12 mouse cellular contexts compared by ENCODE assay signal in genomic region chr5:90884628-90885242, GRCm38 (mm10). TPM values are rescaled to one million over a fixed set of nuclear protein-coding genes. Genes with fewer than 3 reads are reported as not detected.
DNase-seq lines count a peak whose midpoint lies in the region; ATAC-seq and TF ChIP-seq lines count a peak whose summit lies in the region.
"Had no signal": no experiment of that assay in that cellular context is flagged by ENCODE, and none has a peak within 500 bp of the region (broad histone marks: within the 10 kb centered on the region; RNA-seq: fewer than 3 reads in every experiment).

No protein-coding gene starts in this region.

- TF ChIP-seq CTCF in liver, adult 2 months (IDR thresholded peaks at IDR 0.05; ENCODE audit: low read depth, low read length): no peak
- TF ChIP-seq CTCF in lung, postnatal 0 days (IDR thresholded peaks at IDR 0.05): no peak

- no peak overlapping the region for H3K9ac ChIP-seq in liver, adult 2 months (ENCODE audit: low read depth, low read length)
- H3K9ac ChIP-seq in liver, embryonic 12.5 days: no peak overlapping the region
- no peak overlapping the region for H3K9ac ChIP-seq in lung, postnatal 0 days (replicated peaks; ENCODE audit: low read depth)
- H3K9ac ChIP-seq: embryonic facial prominence, embryonic 13.5 days had no signal

- 19% methylated on average over 2 of the region's 2 CpGs for WGBS in liver, adult 2 months
- WGBS in liver, embryonic 12.5 days (ENCODE audit: insufficient replicate concordance): 43% methylated on average over 2 of the region's 2 CpGs
- WGBS in lung, postnatal 0 days: 34% methylated on average over 2 of the region's 2 CpGs

- intact Hi-C loops in left cerebral cortex, postnatal 10 days (cut with DNase I): no loop called here

- no peak for TF ChIP-seq POLR2A in liver, adult 2 months (IDR thresholded peaks at IDR 0.05; ENCODE audit: extremely low read depth, insufficient read depth, low read length)

- ATAC-seq in liver, embryonic 12.5 days: no peak
- ATAC-seq in common myeloid progenitor, adult 5-6 weeks (replicated peaks; ENCODE audit: low read depth, poor library complexity, severe bottlenecking): peak; percentile 60
- ATAC-seq in lung, postnatal 0 days: peak; percentile 32; the same call in 1 of the 2 replicates

- no peaks in the 10 kb centered on the region for H3K36me3 ChIP-seq in liver, adult 2 months (ENCODE audit: control insufficient read depth, insufficient read depth, low read length)
- H3K36me3 ChIP-seq in liver, embryonic 12.5 days: no peaks in the 10 kb centered on the region
- no peaks in the 10 kb centered on the region for H3K36me3 ChIP-seq in lung, postnatal 0 days (ENCODE audit: insufficient read depth, low read length)
- H3K36me3 ChIP-seq: embryonic facial prominence, embryonic 13.5 days had no signal

- TF ChIP-seq EP300 in lung, postnatal 0 days (IDR thresholded peaks at IDR 0.05): no peak

- DNase-seq in cerebellum, postnatal 25 days: peak; percentile 33 to 47
- DNase-seq in cerebellum, postnatal 4 days (ENCODE audit: low spot score in 2 of 2): no peak
- peak; percentile 94 for DNase-seq in liver, adult 2 months (ENCODE audit: extremely low read depth, low read depth, low spot score)
- peak; percentile 54 for DNase-seq in lung, postnatal 0 days (ENCODE audit: low spot score)
- no peak for DNase-seq in thymus, postnatal 4 days
- DNase-seq in left cerebral cortex, postnatal 10 days (ENCODE audit: extremely low spot score in 1 of 2, low spot score in 2 of 2): no peak
- DNase-seq: gastrocnemius, postnatal 25 days had no signal

- no peak overlapping the region for H3K4me3 ChIP-seq in liver, adult 2 months (ENCODE audit: insufficient read depth, low read depth, low read length)
- no peak overlapping the region for H3K4me3 ChIP-seq in liver, embryonic 12.5 days
- no peak overlapping the region for H3K4me3 ChIP-seq in lung, postnatal 0 days (ENCODE audit: low read depth, low read length)
- H3K4me3 ChIP-seq: embryonic facial prominence, embryonic 13.5 days; layer of hippocampus, adult 2 months had no signal

- H3K79me2 ChIP-seq in liver, adult 2 months (ENCODE audit: control insufficient read depth, insufficient read depth, low read length): no peaks in the 10 kb centered on the region

- no peaks in the 10 kb centered on the region for H3K27me3 ChIP-seq in liver, adult 2 months (ENCODE audit: control insufficient read depth, insufficient read depth, low read length)
- no peaks in the 10 kb centered on the region for H3K27me3 ChIP-seq in liver, embryonic 12.5 days (replicated peaks)
- H3K27me3 ChIP-seq in lung, postnatal 0 days (replicated peaks; ENCODE audit: insufficient read depth, low read length): no peaks in the 10 kb centered on the region

- H3K27ac ChIP-seq in liver, adult 2 months (replicated peaks; ENCODE audit: insufficient read depth, low read depth, low read length): peak overlapping the region; percentile 53; the same call in 1 of the 2 replicates
- H3K27ac ChIP-seq in liver, embryonic 12.5 days: no peak overlapping the region
- H3K27ac ChIP-seq in lung, postnatal 0 days (ENCODE audit: low read length): no peak overlapping the region
- H3K27ac ChIP-seq: embryonic facial prominence, embryonic 13.5 days; layer of hippocampus, adult 2 months; macrophage had no signal

- peaks cover 10% of the 10 kb centered on the region for H3K4me1 ChIP-seq in liver, adult 2 months (ENCODE audit: control insufficient read depth, insufficient read depth, low read length)
- H3K4me1 ChIP-seq in liver, embryonic 12.5 days: no peaks in the 10 kb centered on the region
- no peaks in the 10 kb centered on the region; the same call in 1 of the 2 replicates for H3K4me1 ChIP-seq in lung, postnatal 0 days (ENCODE audit: insufficient read depth, low read depth, low read length)

- no peaks in the 10 kb centered on the region for H3K9me3 ChIP-seq in liver, embryonic 12.5 days (replicated peaks)
- H3K9me3 ChIP-seq in lung, postnatal 0 days (ENCODE audit: low read length): no peaks in the 10 kb centered on the region
- H3K9me3 ChIP-seq: embryonic facial prominence, embryonic 13.5 days had no signal

- H3K4me2 ChIP-seq in liver, embryonic 12.5 days: no peak overlapping the region
- no peak overlapping the region for H3K4me2 ChIP-seq in lung, postnatal 0 days (replicated peaks; ENCODE audit: low read depth, low read length)
- H3K4me2 ChIP-seq: embryonic facial prominence, embryonic 13.5 days had no signal

RNA-seq across cellular contexts. Expression of gene Cxcl1, which starts 6.3 kb away (rescaled TPM):
- 8.2 and 9.3 TPM in 2 replicates for total RNA-seq in liver, adult 2 months (2014; rRNA removed)
- 2.0 and 4.2 TPM in 2 replicates for polyA plus RNA-seq in liver, adult 2 months (2012; rRNA removed)
- polyA plus RNA-seq in liver, embryonic 12.5 days (2016; fragmentation: Nextera tagmentation; extraction: Ambion mirVana): 0.21 and 0.24 TPM in 2 replicates
- total RNA-seq in common myeloid progenitor, adult 5-6 weeks (2017): not detected in 2 replicates
- polyA plus RNA-seq in lung, postnatal 0 days (2015; fragmentation: Nextera tagmentation; extraction: Ambion mirVana): 2.1 and 30.8 TPM in 2 replicates
- under 1 TPM in 1 of 2 experiments, not detected in 1; 0.55 TPM for total RNA-seq in left cerebral cortex, postnatal 10 days (2021)
- total RNA-seq: layer of hippocampus, adult 2 months had no signal

RNA-seq across cellular contexts. Expression of gene Cxcl2, which starts 18.9 kb away (rescaled TPM):
- total RNA-seq in liver, adult 2 months (2014; rRNA removed): 0.07 and 0.28 TPM in 2 replicates
- polyA plus RNA-seq in liver, adult 2 months (2012; rRNA removed): 0.17 and 0.31 TPM in 2 replicates
- 0.44 TPM in 1 of 2 replicates, not detected in the other for polyA plus RNA-seq in liver, embryonic 12.5 days (2016; fragmentation: Nextera tagmentation; extraction: Ambion mirVana)
- 36.0 and 36.3 TPM in 2 replicates for total RNA-seq in common myeloid progenitor, adult 5-6 weeks (2017)
- polyA plus RNA-seq in lung, postnatal 0 days (2015; fragmentation: Nextera tagmentation; extraction: Ambion mirVana): 0.35 and 8.9 TPM in 2 replicates
- total RNA-seq in left cerebral cortex, postnatal 10 days (2021): not detected
- total RNA-seq: gastrocnemius, postnatal 25 days; layer of hippocampus, adult 2 months had no signal
- polyA plus RNA-seq: embryonic facial prominence, embryonic 13.5 days had no signal

RNA-seq across cellular contexts. Expression of gene Mthfd2l, which starts 46.2 kb away (rescaled TPM):
- 7.8 and 9.9 TPM in 2 replicates for total RNA-seq in liver, adult 2 months (2014; rRNA removed)
- polyA plus RNA-seq in liver, adult 2 months (2012; rRNA removed): 6.3 and 6.4 TPM in 2 replicates
- 11.4 and 13.9 TPM in 2 replicates for polyA plus RNA-seq in liver, embryonic 12.5 days (2016; fragmentation: Nextera tagmentation; extraction: Ambion mirVana)
- total RNA-seq in common myeloid progenitor, adult 5-6 weeks (2017): 26.4 and 31.0 TPM in 2 replicates
- 39.2 and 41.0 TPM in 2 replicates for polyA plus RNA-seq in lung, postnatal 0 days (2015; fragmentation: Nextera tagmentation; extraction: Ambion mirVana)
- total RNA-seq in left cerebral cortex, postnatal 10 days (2021): 10 to 100 TPM; 18.0 to 18.5 TPM

Comparison
In these comparisons a context has a peak if more than half of its experiments do, and no peak if none do; other contexts are left out.
1. DNase-seq: peak in cerebellum, postnatal 25 days (2 of 2), liver, adult 2 months (single experiment) and lung, postnatal 0 days (single experiment); none in cerebellum, postnatal 4 days (0 of 2), thymus, postnatal 4 days (single experiment) and left cerebral cortex, postnatal 10 days (0 of 2).
2. RNA of gene Cxcl2, which starts 18.9 kb away (total RNA-seq): 36.0 to 36.3 TPM in common myeloid progenitor, adult 5-6 weeks; 0.07 to 0.28 TPM in liver, adult 2 months and not detected in left cerebral cortex, postnatal 10 days; every median in the first group is over 10 times any median in the second.